Mouse (Mus musculus) gonadal fat pad, adult 2 months (tissue): ENCODE data around the gene Stag1. TPM values are rescaled to one million over a fixed set of nuclear protein-coding genes. Genes with fewer than 3 reads are reported as not detected.
"Not testable (repeated sequence)": the region's sequence is repeated elsewhere in the genome, so short reads cannot be mapped to it uniquely, and the experiment has no call there.

Experiments used
- DNase-seq: peaks from one replicate; pipeline ENCODE4 v3.0.0-alpha.2; 2012; ENCODE audit warnings: low read depth
- polyA plus RNA-seq: library from polyadenylated mRNA; depleted of rRNA; stranded (reverse); fragments of >200 nt; gene quantifications from 2 replicates; pipeline ENCODE4 v1.2.3, GENCODE M21; 2012

The Stag1 gene
- polyA plus RNA-seq, 1 experiment = 6.7 TPM

GRCm38 (mm10) chr9:100682285-100682684 lies 84.7 kb downstream of the Stag1 start:
- no peak for DNase-seq

GRCm38 (mm10) chr9:100685769-100686487 lies 88.3 kb downstream of the Stag1 start:
- no peak for DNase-seq

GRCm38 (mm10) chr9:100689765-100690316 lies 92.2 kb downstream of the Stag1 start:
- DNase-seq = no peak

- no peak for DNase-seq
Observed at GRCm38 (mm10) chr9:100692239-100692638, 94.6 kb downstream of the Stag1 start.

- DNase-seq = no peak
Observed at GRCm38 (mm10) chr9:100696537-100696936, 98.9 kb downstream of the Stag1 start.

- no peak for DNase-seq
Observed at GRCm38 (mm10) chr9:100707644-100708043, 110.0 kb downstream of the Stag1 start.

GRCm38 (mm10) chr9:100711665-100712064 lies 114.1 kb downstream of the Stag1 start:
- no peak for DNase-seq

GRCm38 (mm10) chr9:100724832-100725231 lies 127.2 kb downstream of the Stag1 start:
- not testable (repeated sequence) for DNase-seq

GRCm38 (mm10) chr9:100731839-100732238 lies 134.2 kb downstream of the Stag1 start:
- DNase-seq = no peak

- DNase-seq = no peak
Observed at GRCm38 (mm10) chr9:100733907-100734440, 136.4 kb downstream of the Stag1 start.

- DNase-seq = no peak
Observed at GRCm38 (mm10) chr9:100735993-100736645, 138.5 kb downstream of the Stag1 start.

GRCm38 (mm10) chr9:100736646-100737031 lies 139.0 kb downstream of the Stag1 start:
- no peak for DNase-seq

GRCm38 (mm10) chr9:100777238-100777637 lies 179.6 kb downstream of the Stag1 start:
- DNase-seq = not testable (repeated sequence)

GRCm38 (mm10) chr9:100865984-100866383 lies 268.4 kb downstream of the Stag1 start:
- DNase-seq = no peak

- no peak for DNase-seq
Observed at GRCm38 (mm10) chr9:100869635-100870034, 272.0 kb downstream of the Stag1 start.

- no peak for DNase-seq
Observed at GRCm38 (mm10) chr9:100896111-100896510, 298.5 kb downstream of the Stag1 start.

- no peak for DNase-seq
Observed at GRCm38 (mm10) chr9:100898042-100898441, 300.4 kb downstream of the Stag1 start.

- no peak for DNase-seq
Observed at GRCm38 (mm10) chr9:100910352-100910751, 312.8 kb downstream of the Stag1 start.

- no peak for DNase-seq
Observed at GRCm38 (mm10) chr9:100917111-100917510, 319.5 kb downstream of the Stag1 start.

GRCm38 (mm10) chr9:100926629-100927028 lies 329.0 kb downstream of the Stag1 start:
- DNase-seq = no peak

- no peak for DNase-seq
Observed at GRCm38 (mm10) chr9:100942042-100942441, 344.4 kb downstream of the Stag1 start.

- peak; percentile 28 for DNase-seq
Observed at GRCm38 (mm10) chr9:100944677-100945365, 347.2 kb downstream of the Stag1 start.
